Mouse (Mus musculus) ES-E14 (cell line): ENCODE measurements around the gene Ythdf2.
A peak's percentile ranks its signal among the peaks of the same experiment; 100 is the strongest.

Experiments
- CHD2 ChIP-seq: IDR thresholded peaks from 2 replicates; pipeline ENCODE4 v1.6.1; 2014; ENCODE audit warnings: mild to moderate bottlenecking, low read depth, low read length, inconsistent platforms
- MAFK ChIP-seq: IDR thresholded peaks from 2 replicates; pipeline ENCODE4 v1.6.1; 2014; ENCODE audit warnings: mild to moderate bottlenecking, low read depth, low read length, inconsistent platforms; ENCODE audit not compliant: insufficient read depth
- ZNF384 ChIP-seq: IDR thresholded peaks from 2 replicates; pipeline ENCODE4 v1.6.1; 2012; ENCODE audit warnings: low read depth, low read length, inconsistent platforms

DNA sequence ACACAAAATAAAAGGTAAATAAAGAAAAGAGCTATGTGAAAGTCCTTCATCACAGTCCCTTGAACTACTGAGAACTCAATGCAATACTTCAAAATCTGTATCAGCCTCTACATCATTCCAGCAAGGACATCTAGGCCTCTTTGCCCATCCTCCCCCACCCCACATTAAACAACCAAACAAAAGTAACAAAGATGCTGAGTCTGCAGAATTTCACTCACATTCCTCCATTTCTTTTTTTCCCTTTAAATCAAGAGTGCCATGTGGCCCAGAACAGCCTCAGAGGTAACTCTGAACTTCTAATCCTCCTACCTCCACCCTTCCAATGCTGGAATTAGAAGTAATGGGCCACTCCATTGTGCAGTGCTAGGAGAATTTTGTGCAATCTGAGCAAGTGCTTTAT, 13.3 kb downstream of the Ythdf2 start:
- TF ChIP-seq CHD2 (no peak), MAFK (peak; percentile 96), ZNF384 (no peak)
